Mouse (Mus musculus) embryo, embryonic 11 days (tissue): Measurements from ENCODE around the gene Tnp1.
A peak's percentile ranks its signal among the peaks of the same experiment; 100 is the strongest.

ENCODE experiments used
- DNase-seq: peaks from one replicate; pipeline ENCODE4 v3.0.0-alpha.2; 2015

The Tnp1 gene

DNA sequence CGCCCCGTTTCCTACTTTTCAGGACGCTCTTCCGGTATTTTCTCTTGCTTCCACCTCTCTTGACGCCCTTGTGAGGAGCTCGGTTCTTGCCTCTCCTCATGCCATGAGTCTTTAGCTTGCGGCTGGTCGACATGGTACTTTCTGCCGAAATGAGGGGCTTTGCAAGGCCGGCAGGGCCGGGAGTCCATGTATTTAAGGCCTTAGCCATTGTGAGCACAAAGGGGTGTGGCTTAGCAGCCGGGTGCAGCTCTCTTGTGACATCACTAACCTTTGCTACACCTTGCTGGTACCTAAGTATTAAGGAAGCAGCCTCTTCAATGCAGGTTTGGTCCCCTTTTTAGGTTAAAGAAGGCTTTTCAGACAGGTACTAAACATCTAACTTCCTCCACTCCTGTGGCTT lies at the start of gene Tnp1:
Gene Tnp1 (minus strand): TSS at position 179 of the 400 bp plus-strand sequence.
- no peak for DNase-seq

DNA sequence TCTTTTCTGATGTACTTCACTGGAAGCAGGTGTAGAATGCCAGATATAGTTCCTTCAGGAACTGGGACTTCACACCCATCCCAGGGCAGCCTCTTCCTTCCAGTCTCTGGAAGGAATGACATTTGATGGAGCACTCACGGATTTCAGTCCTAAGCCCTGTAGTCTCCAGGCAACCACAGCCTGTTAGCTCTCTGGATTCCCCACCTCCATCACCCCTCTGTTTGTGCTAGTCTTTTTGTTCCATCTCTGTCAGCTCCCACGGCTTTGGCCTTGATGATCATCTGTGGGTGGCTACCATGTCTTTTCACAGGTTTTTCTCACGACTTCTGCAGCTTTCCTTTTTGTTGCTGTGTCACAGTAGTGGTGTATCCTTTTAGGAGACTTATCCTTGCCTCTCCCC lies 48.6 kb upstream of the Tnp1 start:
- no peak for DNase-seq

DNA sequence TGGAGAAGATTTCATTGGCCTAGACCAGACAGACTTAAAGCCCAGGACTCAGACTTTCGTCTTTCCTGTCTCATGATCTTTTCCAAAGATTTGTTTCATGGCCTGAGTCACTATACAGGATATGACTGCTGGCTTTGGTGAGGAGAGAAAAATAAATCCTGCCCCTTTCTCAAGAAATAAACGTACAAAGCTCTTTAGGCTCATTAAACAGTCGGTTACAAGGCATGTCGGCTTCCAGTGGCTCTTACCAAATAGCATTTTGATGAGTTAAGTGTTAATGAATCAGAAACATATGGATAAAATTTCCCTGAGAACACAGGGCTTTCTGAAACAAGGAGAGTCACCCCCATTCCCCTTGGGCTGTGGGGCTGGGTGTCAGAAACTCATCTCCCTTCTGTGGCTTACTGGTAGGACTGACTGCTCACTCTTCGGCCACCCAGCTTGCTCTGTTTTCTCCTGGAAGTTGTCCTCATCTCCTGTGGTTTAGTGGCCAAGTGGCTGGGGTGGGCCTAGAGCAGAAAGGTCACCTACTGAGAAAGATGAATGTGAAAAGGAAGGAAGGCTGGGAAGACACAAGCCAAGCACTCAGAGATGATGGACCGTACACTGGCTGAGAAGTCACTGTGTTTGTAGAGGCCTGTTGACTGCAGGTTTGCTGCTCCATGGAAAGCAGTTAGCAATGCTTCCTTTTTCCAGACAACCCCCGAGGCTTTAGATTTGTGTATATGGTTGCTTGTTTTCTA lies 46.0 kb upstream of the Tnp1 start:
- DNase-seq: no peak

DNA sequence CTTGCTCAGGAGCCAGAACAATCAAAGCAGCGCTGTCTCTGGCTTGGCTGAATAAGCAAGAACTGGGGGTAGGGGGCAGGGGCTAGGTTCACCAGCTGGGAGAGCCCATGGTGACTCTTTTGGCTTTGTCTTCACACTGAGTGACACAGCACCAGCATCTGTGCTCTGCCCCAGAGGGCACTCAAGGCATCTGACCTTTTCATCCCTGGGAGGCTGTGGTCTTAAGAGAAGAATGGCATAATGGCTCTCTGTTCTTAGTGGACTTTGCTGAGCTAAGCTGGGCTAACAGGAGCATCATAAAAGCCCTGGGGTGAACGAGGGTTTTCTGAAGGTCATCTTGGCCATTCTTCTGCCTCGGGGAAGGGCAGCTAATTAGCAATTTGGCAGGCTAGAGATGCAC lies 44.6 kb upstream of the Tnp1 start:
- peak; percentile 72 for DNase-seq

DNA sequence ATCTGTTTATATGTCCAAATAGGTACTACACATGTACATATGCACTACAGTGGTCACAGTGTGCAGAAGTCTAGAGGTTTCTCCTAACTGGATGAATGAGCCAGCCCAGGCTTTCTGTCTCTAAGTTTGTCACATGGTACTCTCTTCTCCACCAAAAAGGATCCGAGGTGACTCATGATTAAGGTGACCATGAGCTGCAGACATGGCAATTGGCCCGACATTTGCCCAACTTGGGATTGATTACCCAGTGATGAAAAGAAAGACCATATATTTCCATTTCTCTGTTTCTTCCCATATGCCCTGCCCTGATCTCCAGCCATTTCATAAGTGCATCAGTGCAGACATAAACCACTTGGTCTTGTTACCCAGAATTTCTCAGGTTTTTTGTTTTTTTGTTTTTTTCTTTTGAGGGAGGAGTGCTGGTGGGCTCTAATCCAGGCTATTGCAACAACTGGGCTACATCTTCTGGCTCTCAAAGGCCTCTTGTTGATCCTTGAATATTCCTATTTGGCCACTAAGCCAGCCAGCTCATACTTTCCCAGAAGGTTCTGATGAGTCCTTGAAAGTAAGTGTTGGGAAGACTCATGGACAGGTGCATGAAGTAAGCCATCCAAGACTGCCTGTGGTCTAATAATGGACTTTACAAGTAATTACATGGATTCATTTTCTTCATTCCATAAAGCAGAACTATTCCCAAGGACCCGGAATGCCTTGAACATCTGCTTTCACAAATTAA lies 40.7 kb upstream of the Tnp1 start:
- no peak for DNase-seq

DNA sequence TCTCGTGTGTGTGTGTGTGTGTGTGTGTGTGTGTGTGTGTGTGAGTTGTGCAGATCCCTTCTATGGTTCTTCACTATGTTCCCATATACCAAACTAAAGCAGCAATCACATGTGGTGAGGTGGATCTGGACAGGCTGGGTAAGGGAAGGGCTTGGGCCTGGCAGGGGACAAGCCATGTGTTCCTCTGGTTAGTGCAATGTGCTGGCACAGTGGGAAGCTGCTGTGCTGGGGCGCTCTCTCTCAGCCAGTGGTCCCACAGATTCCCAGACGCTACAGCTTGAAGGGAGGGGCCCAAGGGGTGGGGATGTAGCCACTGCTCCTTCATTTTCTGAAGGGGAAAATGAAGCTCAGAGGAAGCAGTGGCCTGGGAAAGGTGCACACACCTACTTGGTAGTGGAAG lies 40.1 kb upstream of the Tnp1 start:
- no peak for DNase-seq

DNA sequence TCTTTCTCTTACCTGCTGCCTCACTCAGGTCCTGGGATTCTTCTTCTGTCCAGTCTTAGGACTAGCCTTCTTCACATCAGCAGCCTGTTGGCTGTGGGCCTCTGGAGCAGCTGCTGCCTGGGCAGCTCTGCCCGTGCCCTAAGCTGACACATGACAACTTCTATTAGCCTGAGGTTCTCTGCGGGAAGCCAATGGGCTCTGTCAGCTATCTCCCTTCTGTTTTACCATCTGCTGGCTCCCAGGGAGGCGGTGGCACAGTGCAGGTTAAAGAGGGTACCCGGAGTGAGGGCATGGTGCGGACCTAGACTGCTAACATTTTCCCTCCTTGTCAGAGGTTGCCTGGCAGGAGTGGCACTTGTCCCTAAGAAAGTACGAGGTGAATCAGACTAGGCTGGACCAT lies 39.5 kb upstream of the Tnp1 start:
- no peak for DNase-seq

GRCm38 (mm10) chr1:73053545-73054326 lies 38.0 kb upstream of the Tnp1 start:
- DNase-seq: no peak

GRCm38 (mm10) chr1:73046896-73047672 lies 31.4 kb upstream of the Tnp1 start:
- no peak for DNase-seq

- DNase-seq: peak; percentile 63
Observed at GRCm38 (mm10) chr1:73045948-73046685, 30.4 kb upstream of the Tnp1 start.

DNA sequence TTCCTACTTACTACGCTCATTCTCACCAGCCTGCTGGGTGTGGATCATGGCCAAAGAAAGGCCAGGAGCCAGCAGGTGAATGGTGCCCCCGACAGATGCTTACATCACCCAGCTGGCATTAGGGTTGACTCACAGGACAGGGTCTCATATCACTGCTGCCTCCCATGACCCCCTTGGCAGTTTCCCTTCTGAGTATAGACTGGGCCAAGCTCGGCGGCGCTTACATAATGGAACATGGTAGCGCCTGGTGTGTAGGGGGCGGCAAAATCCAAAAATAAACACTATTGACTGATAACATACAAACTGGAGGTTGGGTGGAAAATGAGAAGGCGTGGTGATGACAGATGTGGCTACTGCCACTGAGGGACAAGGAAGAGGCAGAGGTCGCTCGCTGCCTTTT lies 28.0 kb upstream of the Tnp1 start:
- DNase-seq: no peak

DNA sequence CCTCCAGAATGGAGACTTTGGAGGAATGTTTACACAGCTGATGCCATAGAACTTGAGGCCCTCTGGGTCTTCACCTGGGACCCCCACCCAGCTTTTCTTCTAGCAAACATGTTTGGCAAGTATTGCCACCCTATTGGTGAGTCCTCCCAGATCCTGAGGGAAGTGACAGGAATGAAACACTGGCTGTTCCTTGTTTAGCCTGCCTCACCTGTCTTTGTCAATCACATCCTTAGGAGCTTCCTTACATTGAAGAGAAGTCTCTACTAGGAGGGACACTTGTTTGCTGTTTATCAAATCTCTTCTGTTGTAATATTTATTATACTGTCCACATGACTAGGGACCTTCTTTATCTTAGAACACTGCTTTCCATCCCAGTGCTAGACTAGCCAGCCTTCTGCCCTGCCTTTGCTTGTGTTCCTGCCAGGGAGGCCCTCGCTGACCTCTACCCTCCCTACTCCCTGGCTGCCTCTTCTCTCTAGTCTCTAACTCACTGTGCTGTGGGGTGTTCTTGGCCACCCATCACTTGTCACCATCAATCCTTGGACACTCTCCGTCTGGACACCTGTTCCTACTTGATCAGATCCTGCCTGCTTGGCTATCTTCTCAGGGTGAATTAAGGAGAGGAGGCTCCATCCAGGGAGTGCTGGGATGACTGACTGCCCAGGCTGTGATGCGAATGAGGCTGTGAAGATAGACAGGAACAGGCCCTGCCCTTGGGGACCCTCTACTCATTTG lies 25.1 kb upstream of the Tnp1 start:
- no peak for DNase-seq

DNA sequence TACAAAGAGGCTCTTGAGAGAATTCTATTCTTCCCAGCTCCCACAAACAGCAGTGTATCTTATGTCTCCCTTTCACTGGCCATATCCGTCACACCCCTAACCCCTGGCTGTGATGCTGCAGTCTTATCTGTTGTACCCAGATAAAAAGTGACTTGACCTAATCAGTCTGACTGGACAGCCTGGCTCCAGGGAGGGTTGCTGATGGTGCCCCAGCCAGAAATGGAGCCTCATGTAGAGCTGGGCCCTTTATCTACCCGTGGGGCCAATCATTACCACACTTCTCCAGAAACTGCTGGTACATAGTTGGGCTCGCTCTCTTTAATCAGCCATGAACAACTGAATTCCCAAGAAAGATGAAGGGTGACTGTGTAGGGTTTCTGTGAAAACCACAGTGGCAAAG lies 22.8 kb upstream of the Tnp1 start:
- no peak for DNase-seq

GRCm38 (mm10) chr1:73036536-73036935 lies 20.8 kb upstream of the Tnp1 start:
- no peak for DNase-seq

DNA sequence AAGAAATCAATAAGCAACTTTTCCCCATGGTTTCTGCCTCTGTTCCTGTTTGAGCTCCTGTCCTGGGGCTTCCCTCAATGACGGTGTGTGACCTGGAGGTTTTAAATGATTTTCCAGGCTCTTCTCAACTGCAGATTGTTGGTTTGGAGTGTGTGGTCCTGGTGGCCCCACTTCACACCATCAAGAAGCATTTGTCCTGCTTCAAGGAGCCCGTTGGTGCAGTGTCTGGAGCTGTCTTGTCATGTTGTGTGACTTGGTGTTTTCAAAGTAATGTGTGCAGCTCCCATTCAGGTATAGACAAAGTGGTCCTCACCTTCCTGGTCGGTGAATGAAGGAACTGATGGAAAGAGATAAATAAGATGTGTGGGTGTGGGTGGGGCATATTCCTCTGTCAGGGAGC lies 20.0 kb upstream of the Tnp1 start:
- DNase-seq: no peak

DNA sequence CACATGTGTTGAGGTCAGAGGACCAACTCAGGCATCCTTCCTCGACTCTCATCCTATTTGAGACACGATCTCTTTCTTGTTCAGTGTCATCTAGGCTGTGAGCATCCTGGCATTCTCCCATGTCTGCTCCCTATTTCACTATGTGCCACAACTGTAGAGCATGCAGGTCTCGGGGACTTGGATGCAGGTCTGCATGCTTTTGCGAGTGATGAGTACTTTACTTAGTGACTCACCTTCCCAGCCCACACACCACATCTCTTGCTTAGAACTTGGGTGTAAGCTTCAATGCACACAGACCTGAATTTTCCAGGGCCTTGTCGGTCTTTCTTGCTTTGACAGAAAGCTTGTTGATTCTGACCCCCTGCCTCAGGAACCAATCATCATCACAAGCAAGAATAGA lies 16.8 kb upstream of the Tnp1 start:
- no peak for DNase-seq

DNA sequence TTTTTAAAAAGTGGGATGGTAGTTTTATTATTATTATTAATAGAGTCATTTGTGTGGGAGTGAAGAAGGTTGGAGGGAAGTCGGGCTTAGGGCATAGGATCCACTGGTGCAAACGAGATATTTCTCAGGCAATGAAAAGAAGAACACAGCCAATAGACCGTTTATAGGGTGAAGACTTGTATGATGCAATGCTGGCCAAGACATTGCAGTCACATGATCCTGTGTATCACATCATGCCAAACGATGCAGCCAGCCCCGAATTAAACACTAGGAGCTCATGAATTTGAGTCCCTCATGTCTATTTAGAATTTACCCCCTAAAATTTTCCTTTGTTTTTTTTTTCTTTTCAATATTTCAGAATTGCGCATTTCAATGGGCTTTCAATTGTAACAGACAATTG lies 13.0 kb upstream of the Tnp1 start:
- DNase-seq: no peak

- DNase-seq: no peak
Observed at GRCm38 (mm10) chr1:73027381-73027780, 11.7 kb upstream of the Tnp1 start.

DNA sequence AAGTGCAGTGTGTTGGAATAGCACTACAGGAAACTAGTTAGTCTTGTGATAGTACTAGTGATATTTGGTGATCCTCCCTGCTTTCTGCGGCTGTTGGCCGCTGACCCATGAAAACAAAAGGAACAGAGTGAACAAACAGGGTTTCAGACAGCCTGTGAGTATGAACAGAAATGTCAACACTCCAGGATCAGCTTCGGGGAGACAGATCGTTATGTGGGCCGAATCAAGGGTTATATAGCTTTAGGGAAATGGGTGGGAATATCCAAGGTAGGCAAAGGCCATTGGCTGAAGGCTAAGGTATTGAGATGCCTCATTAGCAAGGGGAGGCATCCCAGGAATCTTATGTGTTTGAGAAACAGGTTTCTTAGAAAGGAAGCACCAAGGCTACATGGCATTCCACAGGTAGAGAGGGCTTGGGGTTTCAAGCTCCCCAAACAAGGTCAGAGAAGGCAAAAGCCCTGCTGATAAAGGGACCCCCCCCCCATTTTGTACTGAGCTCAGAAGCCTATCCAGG lies 11.1 kb upstream of the Tnp1 start:
- DNase-seq: no peak

DNA sequence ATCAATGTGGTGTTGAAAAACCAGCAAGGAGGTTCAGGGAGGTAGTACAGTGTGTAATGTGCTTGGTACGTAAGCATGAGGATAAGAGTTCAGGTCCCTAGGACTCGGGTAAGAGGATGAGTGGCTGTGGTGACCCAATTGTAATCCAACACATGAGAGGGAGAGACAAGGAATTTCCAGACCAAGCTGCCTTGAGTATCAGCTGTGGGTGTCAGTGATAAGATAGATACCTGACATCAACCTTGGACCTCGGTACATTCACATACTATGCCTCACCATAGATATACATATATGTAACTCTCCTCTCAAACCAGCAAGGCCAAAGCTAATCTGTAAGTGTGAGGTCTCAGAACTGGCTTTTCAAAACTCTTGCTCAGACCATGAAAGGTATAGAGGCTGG lies 10.4 kb upstream of the Tnp1 start:
- DNase-seq: no peak

- DNase-seq: no peak
Observed at GRCm38 (mm10) chr1:73006847-73007246, 8.9 kb downstream of the Tnp1 start.
